Mouse (Mus musculus): ENCODE data around the gene Jmjd6.

The Jmjd6 gene

GRCm38 (mm10) chr11:116843261-116844233 is at the start of gene Jmjd6, which contains the start of gene Mettl23:
Jmjd6 (minus strand) TSS chr11:116843449.
Mettl23 (plus strand) TSS chr11:116843278.
- TF ChIP-seq NANOG (IDR thresholded peaks at IDR 0.05; ENCODE audit: borderline replicate concordance, low read length) = no peak
- TF ChIP-seq CTCF (conservative IDR thresholded peaks at IDR 0.05; ENCODE audit: low read length) = no peak
- no peak for TF ChIP-seq POU5F1 (IDR thresholded peaks at IDR 0.05; ENCODE audit: borderline replicate concordance, low read length)
- Histone ChIP-seq H3K36me3 (ENCODE audit: insufficient read depth, low read length) (peaks cover 72% of the 10 kb centered on the region), H3K4me3 (replicated peaks; ENCODE audit: low read length) (peak within 1 kb of the TSS; percentile 98), H3K27me3 (ENCODE audit: insufficient read depth, low read length) (no peaks in the 10 kb centered on the region), H3K4me1 (replicated peaks; ENCODE audit: low read depth, low read length) (peaks cover 65% of the 10 kb centered on the region), H3K9me3 (ENCODE audit: low read length) (no peaks in the 10 kb centered on the region)

- TF ChIP-seq NANOG (IDR thresholded peaks at IDR 0.05; ENCODE audit: borderline replicate concordance, low read length) = no peak
- no peak for TF ChIP-seq POU5F1 (IDR thresholded peaks at IDR 0.05; ENCODE audit: borderline replicate concordance, low read length)
- TF ChIP-seq CTCF (conservative IDR thresholded peaks at IDR 0.05; ENCODE audit: low read length) = no peak
- no peak overlapping the region for H3K4me3 ChIP-seq (replicated peaks; ENCODE audit: low read length)
- 0 out of 2 replicates have a peak, but pooled peaks cover 3% of the 10 kb centered on the region for H3K27me3 ChIP-seq (ENCODE audit: insufficient read depth, low read length)
- no peaks in the 10 kb centered on the region for H3K9me3 ChIP-seq (ENCODE audit: low read length)
- H3K36me3 ChIP-seq (ENCODE audit: insufficient read depth, low read length) = no peaks in the 10 kb centered on the region
- peaks cover 78% of the 10 kb centered on the region for H3K4me1 ChIP-seq (replicated peaks; ENCODE audit: low read depth, low read length)
These were observed 43.9 kb upstream of the Jmjd6 start for GRCm38 (mm10) chr11:116887136-116887535.

- Histone ChIP-seq H3K27me3 (ENCODE audit: insufficient read depth, low read length) (0 out of 2 replicates have a peak, but pooled peaks cover 3% of the 10 kb centered on the region), H3K9me3 (ENCODE audit: low read length) (no peaks in the 10 kb centered on the region), H3K4me1 (replicated peaks; ENCODE audit: low read depth, low read length) (peaks cover 75% of the 10 kb centered on the region), H3K36me3 (ENCODE audit: insufficient read depth, low read length) (no peaks in the 10 kb centered on the region), H3K4me3 (replicated peaks; ENCODE audit: low read length) (peak overlapping the region; percentile 57)
- TF ChIP-seq CTCF (conservative IDR thresholded peaks at IDR 0.05; ENCODE audit: low read length) (peak; percentile 98), NANOG (IDR thresholded peaks at IDR 0.05; ENCODE audit: borderline replicate concordance, low read length) (no peak), POU5F1 (IDR thresholded peaks at IDR 0.05; ENCODE audit: borderline replicate concordance, low read length) (no peak)
These were observed 42.3 kb upstream of the Jmjd6 start for GRCm38 (mm10) chr11:116885275-116886151.

GRCm38 (mm10) chr11:116884061-116884460 is 40.8 kb upstream of the Jmjd6 start:
- no peak overlapping the region for H3K4me3 ChIP-seq (replicated peaks; ENCODE audit: low read length)
- peaks cover 64% of the 10 kb centered on the region for H3K4me1 ChIP-seq (replicated peaks; ENCODE audit: low read depth, low read length)
- TF ChIP-seq POU5F1 (IDR thresholded peaks at IDR 0.05; ENCODE audit: borderline replicate concordance, low read length) (no peak), CTCF (conservative IDR thresholded peaks at IDR 0.05; ENCODE audit: low read length) (no peak), NANOG (IDR thresholded peaks at IDR 0.05; ENCODE audit: borderline replicate concordance, low read length) (no peak)
- no peaks in the 10 kb centered on the region for H3K9me3 ChIP-seq (ENCODE audit: low read length)
- H3K27me3 ChIP-seq (ENCODE audit: insufficient read depth, low read length) = 0 out of 2 replicates have a peak, but pooled peaks cover 3% of the 10 kb centered on the region
- H3K36me3 ChIP-seq (ENCODE audit: insufficient read depth, low read length) = no peaks in the 10 kb centered on the region

GRCm38 (mm10) chr11:116882446-116882845 is 39.2 kb upstream of the Jmjd6 start:
- H3K4me3 ChIP-seq (replicated peaks; ENCODE audit: low read length) = no peak overlapping the region
- TF ChIP-seq NANOG (IDR thresholded peaks at IDR 0.05; ENCODE audit: borderline replicate concordance, low read length) (0 out of 2 replicates have a peak, but pooled peaks have one; percentile 19), CTCF (conservative IDR thresholded peaks at IDR 0.05; ENCODE audit: low read length) (no peak), POU5F1 (IDR thresholded peaks at IDR 0.05; ENCODE audit: borderline replicate concordance, low read length) (no peak)
- 0 out of 2 replicates have a peak, but pooled peaks cover 3% of the 10 kb centered on the region for H3K27me3 ChIP-seq (ENCODE audit: insufficient read depth, low read length)
- H3K36me3 ChIP-seq (ENCODE audit: insufficient read depth, low read length) = no peaks in the 10 kb centered on the region
- H3K4me1 ChIP-seq (replicated peaks; ENCODE audit: low read depth, low read length) = peaks cover 50% of the 10 kb centered on the region
- H3K9me3 ChIP-seq (ENCODE audit: low read length) = no peaks in the 10 kb centered on the region

- no peak for TF ChIP-seq POU5F1 (IDR thresholded peaks at IDR 0.05; ENCODE audit: borderline replicate concordance, low read length)
- TF ChIP-seq NANOG (IDR thresholded peaks at IDR 0.05; ENCODE audit: borderline replicate concordance, low read length) = no peak
- TF ChIP-seq CTCF (conservative IDR thresholded peaks at IDR 0.05; ENCODE audit: low read length) = no peak
- Histone ChIP-seq H3K4me1 (replicated peaks; ENCODE audit: low read depth, low read length) (peaks cover 40% of the 10 kb centered on the region), H3K4me3 (replicated peaks; ENCODE audit: low read length) (no peak overlapping the region), H3K27me3 (ENCODE audit: insufficient read depth, low read length) (no peaks in the 10 kb centered on the region), H3K9me3 (ENCODE audit: low read length) (no peaks in the 10 kb centered on the region), H3K36me3 (ENCODE audit: insufficient read depth, low read length) (no peaks in the 10 kb centered on the region)
These were observed 38.2 kb upstream of the Jmjd6 start for GRCm38 (mm10) chr11:116881440-116881839.

- no peaks in the 10 kb centered on the region for H3K36me3 ChIP-seq (ENCODE audit: insufficient read depth, low read length)
These were observed 37.6 kb upstream of the Jmjd6 start for GRCm38 (mm10) chr11:116880839-116881238.

More at GRCm38 (mm10) chr11:116880839-116881238, 37.6 kb upstream of the Jmjd6 start:
- peaks cover 34% of the 10 kb centered on the region for H3K4me1 ChIP-seq (replicated peaks; ENCODE audit: low read depth, low read length)
- TF ChIP-seq CTCF (conservative IDR thresholded peaks at IDR 0.05; ENCODE audit: low read length) = no peak
- TF ChIP-seq POU5F1 (IDR thresholded peaks at IDR 0.05; ENCODE audit: borderline replicate concordance, low read length) = no peak
- no peak for TF ChIP-seq NANOG (IDR thresholded peaks at IDR 0.05; ENCODE audit: borderline replicate concordance, low read length)
- peak overlapping the region; percentile 8; the same call in 1 of the 2 replicates for H3K4me3 ChIP-seq (replicated peaks; ENCODE audit: low read length)
- H3K27me3 ChIP-seq (ENCODE audit: insufficient read depth, low read length) = no peaks in the 10 kb centered on the region
- H3K9me3 ChIP-seq (ENCODE audit: low read length) = no peaks in the 10 kb centered on the region
